Mouse (Mus musculus): ENCODE measurements around the gene Sh3bp5l.

GRCm38 (mm10) chr11:58308661-58309060, 21.9 kb upstream of the Sh3bp5l start:
- no peak for TF ChIP-seq CTCF (IDR thresholded peaks at IDR 0.05; ENCODE audit: low read depth)
- no peak for TF ChIP-seq EP300 (optimal IDR thresholded peaks at IDR 0.05)
